In genomic region chr16:42294056-42294455, GRCm38 (mm10) we compare ENCODE assay signal across 20 mouse cellular contexts. TPM values are rescaled to one million over a fixed set of nuclear protein-coding genes. Genes with fewer than 3 reads are reported as not detected.
DNase-seq lines count a peak whose midpoint lies in the region; ATAC-seq lines count a peak whose summit lies in the region.
"Had no signal": no experiment of that assay in that cellular context is flagged by ENCODE, and none has a peak within 500 bp of the region (broad histone marks: within the 10 kb centered on the region; RNA-seq: fewer than 3 reads in every experiment).

No protein-coding gene starts in this region.

- H3K27ac ChIP-seq in hindbrain, embryonic 15.5 days (replicated peaks) = 0 out of 2 replicates have a peak overlapping the region, but pooled peaks have one; percentile 8
- no peak overlapping the region for H3K27ac ChIP-seq in hindbrain, embryonic 11.5 days (ENCODE audit: low read depth, low read length)
- H3K27ac ChIP-seq in heart, embryonic 12.5 days (ENCODE audit: poor library complexity, severe bottlenecking) = no peak overlapping the region
- no peak overlapping the region for H3K27ac ChIP-seq in midbrain, embryonic 10.5 days (replicated peaks)
- H3K27ac ChIP-seq: embryonic facial prominence, embryonic 12.5 days; forebrain, embryonic 12.5 days; gastrocnemius, adult 2 months; intestine, embryonic 15.5 days had no signal

- peaks cover 10% of the 10 kb centered on the region; the same call in 1 of the 2 replicates for H3K36me3 ChIP-seq in hindbrain, embryonic 15.5 days
- H3K36me3 ChIP-seq in hindbrain, embryonic 11.5 days (ENCODE audit: control insufficient read depth, insufficient read depth, low read length) = no peaks in the 10 kb centered on the region
- H3K36me3 ChIP-seq in heart, embryonic 12.5 days = peaks cover 4% of the 10 kb centered on the region; the same call in 1 of the 2 replicates
- H3K36me3 ChIP-seq in midbrain, embryonic 10.5 days = no peaks in the 10 kb centered on the region; the same call in 1 of the 2 replicates
- H3K36me3 ChIP-seq: G1E; intestine, embryonic 15.5 days had no signal

- peaks cover 16% of the 10 kb centered on the region for H3K4me1 ChIP-seq in hindbrain, embryonic 15.5 days (replicated peaks)
- no peaks in the 10 kb centered on the region for H3K4me1 ChIP-seq in hindbrain, embryonic 11.5 days (replicated peaks; ENCODE audit: control insufficient read depth, insufficient read depth, low read length)
- no peaks in the 10 kb centered on the region for H3K4me1 ChIP-seq in heart, embryonic 12.5 days (replicated peaks)
- peaks cover 6% of the 10 kb centered on the region for H3K4me1 ChIP-seq in midbrain, embryonic 10.5 days
- H3K4me1 ChIP-seq: embryonic facial prominence, embryonic 12.5 days; forebrain, embryonic 12.5 days; intestine, embryonic 15.5 days had no signal

- no peak overlapping the region for H3K9ac ChIP-seq in hindbrain, embryonic 15.5 days
- H3K9ac ChIP-seq in hindbrain, embryonic 11.5 days (ENCODE audit: low read depth, low read length) = no peak overlapping the region
- H3K9ac ChIP-seq in heart, embryonic 12.5 days = no peak overlapping the region
- H3K9ac ChIP-seq: embryonic facial prominence, embryonic 12.5 days; forebrain, embryonic 12.5 days; intestine, embryonic 15.5 days had no signal

- H3K9me3 ChIP-seq in hindbrain, embryonic 15.5 days = no peaks in the 10 kb centered on the region
- H3K9me3 ChIP-seq in hindbrain, embryonic 11.5 days (ENCODE audit: control insufficient read depth, low read length) = no peaks in the 10 kb centered on the region
- H3K9me3 ChIP-seq in heart, embryonic 12.5 days (replicated peaks) = no peaks in the 10 kb centered on the region
- H3K9me3 ChIP-seq in midbrain, embryonic 10.5 days (replicated peaks) = no peaks in the 10 kb centered on the region
- H3K9me3 ChIP-seq: embryonic facial prominence, embryonic 12.5 days; forebrain, embryonic 12.5 days; intestine, embryonic 15.5 days had no signal

- DNase-seq in cerebellum, adult 11 months = no peak
- no peak for DNase-seq in hindbrain, embryonic 11.5 days (ENCODE audit: low spot score)
- DNase-seq in cerebellum, adult 9-11 months = peak; percentile 55
- DNase-seq in midbrain, embryonic 10.5 days (ENCODE audit: low spot score) = no peak
- DNase-seq: adrenal gland, adult 8-10 months; adrenal gland, postnatal 36 days; B cell, adult 2 months; gastrocnemius, adult 2 months; gastrocnemius, postnatal 25 days; heart, postnatal 10 days; heart, postnatal 4 days; kidney, adult 18-20 months had no signal

- H3K27me3 ChIP-seq in hindbrain, embryonic 15.5 days = no peaks in the 10 kb centered on the region
- no peaks in the 10 kb centered on the region for H3K27me3 ChIP-seq in hindbrain, embryonic 11.5 days (ENCODE audit: control insufficient read depth, insufficient read depth, low read length)
- no peaks in the 10 kb centered on the region for H3K27me3 ChIP-seq in heart, embryonic 12.5 days (replicated peaks)
- H3K27me3 ChIP-seq in midbrain, embryonic 10.5 days (ENCODE audit: low read depth, poor library complexity, severe bottlenecking) = no peaks in the 10 kb centered on the region
- H3K27me3 ChIP-seq: embryonic facial prominence, embryonic 12.5 days; forebrain, embryonic 12.5 days; intestine, embryonic 15.5 days had no signal

- peak; percentile 79 for ATAC-seq in cerebellum, adult (ENCODE audit: insufficient number of reproducible peaks, low FRiP score, low TSS enrichment)
- ATAC-seq in hindbrain, embryonic 15.5 days (ENCODE audit: low FRiP score, low read depth) = 0 out of 2 replicates have a peak, but pooled peaks have one; percentile 24
- ATAC-seq in hindbrain, embryonic 11.5 days (ENCODE audit: low FRiP score) = no peak
- ATAC-seq in heart, embryonic 12.5 days (ENCODE audit: insufficient number of reproducible peaks, low FRiP score) = no peak
- ATAC-seq: CD4-positive, CD25-positive, alpha-beta regulatory T cell, adult 4 months; intestine, embryonic 15.5 days had no signal

- H3K4me2 ChIP-seq in hindbrain, embryonic 15.5 days = no peak overlapping the region
- H3K4me2 ChIP-seq in hindbrain, embryonic 11.5 days (replicated peaks; ENCODE audit: low read depth, low read length) = no peak overlapping the region
- no peak overlapping the region for H3K4me2 ChIP-seq in heart, embryonic 12.5 days
- H3K4me2 ChIP-seq: embryonic facial prominence, embryonic 12.5 days; forebrain, embryonic 12.5 days; intestine, embryonic 15.5 days had no signal

- WGBS in hindbrain, embryonic 15.5 days = 92% methylated on average over 2 of the region's 2 CpGs
- WGBS in hindbrain, embryonic 11.5 days = 85% methylated on average over 2 of the region's 2 CpGs
- WGBS in heart, embryonic 12.5 days = 73% methylated on average over 2 of the region's 2 CpGs
- 95% methylated on average over 2 of the region's 2 CpGs for WGBS in midbrain, embryonic 10.5 days

- no peak overlapping the region for H3K4me3 ChIP-seq in hindbrain, embryonic 15.5 days
- H3K4me3 ChIP-seq in hindbrain, embryonic 11.5 days (ENCODE audit: low read depth, low read length) = no peak overlapping the region
- H3K4me3 ChIP-seq in heart, embryonic 12.5 days = no peak overlapping the region
- H3K4me3 ChIP-seq in midbrain, embryonic 10.5 days = no peak overlapping the region
- H3K4me3 ChIP-seq: embryonic facial prominence, embryonic 12.5 days; forebrain, embryonic 12.5 days; gastrocnemius, adult 2 months; intestine, embryonic 15.5 days had no signal

RNA-seq across cellular contexts. Expression of gene Gap43, which starts 46.4 kb away (rescaled TPM):
- 1,448 and 1,507 TPM in 2 replicates for polyA plus RNA-seq in hindbrain, embryonic 15.5 days (2015; fragmentation: Nextera tagmentation; extraction: Ambion mirVana)
- 375 and 387 TPM in 2 replicates for polyA plus RNA-seq in hindbrain, embryonic 11.5 days (2014; fragmentation: Nextera tagmentation; extraction: Ambion mirVana)
- polyA plus RNA-seq in heart, embryonic 12.5 days (2016; fragmentation: Nextera tagmentation; extraction: Ambion mirVana) = 24.3 and 24.8 TPM in 2 replicates
- 131 and 203 TPM in 2 replicates for polyA plus RNA-seq in midbrain, embryonic 10.5 days (2016; fragmentation: Nextera tagmentation; extraction: Ambion mirVana)
- polyA plus RNA-seq: CD4-positive, CD25-positive, alpha-beta regulatory T cell, adult 4 months; G1E had no signal

Comparison
In these comparisons a context has a peak if more than half of its experiments do, and no peak if none do; other contexts are left out.
1. ATAC-seq: peak in cerebellum, adult (single experiment) and hindbrain, embryonic 15.5 days (single experiment); none in hindbrain, embryonic 11.5 days (single experiment) and heart, embryonic 12.5 days (single experiment).